Mouse (Mus musculus) erythroblast, embryonic 14.5 days (primary cell): ENCODE data around the gene Dbndd1.

Experiments used
- GATA1 ChIP-seq: IDR thresholded peaks from 2 replicates; pipeline ENCODE4 v1.6.1; 2012; ENCODE audit warnings: low read length, inconsistent platforms, mixed read lengths
- TAL1 ChIP-seq: IDR thresholded peaks from 3 replicates; pipeline ENCODE4 v1.6.1; 2012; ENCODE audit warnings: low read length, inconsistent platforms, mixed read lengths

- no peak for TF ChIP-seq TAL1
- no peak for TF ChIP-seq GATA1
Measured at GRCm38 (mm10) chr8:123514781-123515539, at the start of gene Dbndd1.
